Mouse (Mus musculus) heart, embryonic 13.5 days (tissue): ENCODE measurements around the gene Gm45716. TPM values are rescaled to one million over a fixed set of nuclear protein-coding genes. Genes with fewer than 3 reads are reported as not detected.

Source experiments
- ATAC-seq: fragments of 200-750 bp; cut with Nextera tagmentation; 2 replicates; pipeline ENCODE4 v1.8.0; 2017; ENCODE audit warnings: moderate TSS enrichment; ENCODE audit not compliant: insufficient number of reproducible peaks, low FRiP score, low TSS enrichment; ENCODE audit errors: extremely low read depth
- H3K27ac ChIP-seq: fragments of 300-500 bp; sonication (generic); replicated peaks from 2 replicates; pipeline ENCODE4 v1.5.1; 2015; ENCODE audit warnings: moderate library complexity, mild to moderate bottlenecking, inconsistent platforms
- H3K27me3 ChIP-seq: fragments of 300-500 bp; sonication (generic); replicated peaks from 2 replicates; pipeline ENCODE4 v1.6.1; 2015; ENCODE audit warnings: mild to moderate bottlenecking, inconsistent platforms
- H3K36me3 ChIP-seq: fragments of 300-500 bp; sonication (generic); 2 replicates; pipeline ENCODE4 v1.6.1; 2015; ENCODE audit warnings: mild to moderate bottlenecking, inconsistent platforms
- H3K4me1 ChIP-seq: fragments of 300-500 bp; sonication (generic); 2 replicates; pipeline ENCODE4 v1.6.1; 2015; ENCODE audit warnings: inconsistent platforms
- H3K4me2 ChIP-seq: fragments of 300-500 bp; sonication (generic); 2 replicates; pipeline ENCODE4 v1.6.1; 2015; ENCODE audit warnings: inconsistent platforms, mild to moderate bottlenecking, moderate library complexity
- H3K4me3 ChIP-seq: fragments of 300-500 bp; sonication (generic); 2 replicates; pipeline ENCODE4 v1.5.1; 2015; ENCODE audit warnings: moderate library complexity, mild to moderate bottlenecking, inconsistent platforms
- H3K9ac ChIP-seq: fragments of 300-500 bp; sonication (generic); 2 replicates; pipeline ENCODE4 v1.6.1; 2015; ENCODE audit warnings: inconsistent platforms, mild to moderate bottlenecking, moderate library complexity
- H3K9me3 ChIP-seq: fragments of 300-500 bp; sonication (generic); 2 replicates; pipeline ENCODE4 v1.6.1; 2016; ENCODE audit warnings: inconsistent platforms
- WGBS: fragments of 180-500 bp; shearing (Covaris S2); methylation state at CpG from one replicate; pipeline ENCODE4 v1.1.7; 2015; ENCODE audit warnings: mixed read lengths; 5-methylcytosine and 5-hydroxymethylcytosine counted together
- polyA plus RNA-seq: library from polyadenylated mRNA; unstranded; fragments of >200 nt; fragmentation: Nextera tagmentation; extraction: Ambion mirVana; gene quantifications from 2 replicates; pipeline ENCODE4 v1.2.1, GENCODE M21; 2015

Gm45716 gene
- polyA plus RNA-seq, 1 experiment from 2014 or later, result 42.2 TPM

- Histone ChIP-seq H3K9me3 (no peaks in the 10 kb centered on the region), H3K27me3 (no peaks in the 10 kb centered on the region), H3K27ac (peak overlapping the region; percentile 95), H3K4me2 (peak overlapping the region; percentile 82), H3K4me3 (peak overlapping the region; percentile 94), H3K9ac (peak overlapping the region; percentile 98), H3K36me3 (peaks cover 6% of the 10 kb centered on the region), H3K4me1 (peaks cover 76% of the 10 kb centered on the region)
- ATAC-seq, result no peak
- 35% methylated on average over 8 of the region's 8 CpGs for WGBS
Measured at GRCm38 (mm10) chr11:90252366-90252765, 64.9 kb downstream of the Gm45716 start.

GRCm38 (mm10) chr11:90254536-90254935 is 67.1 kb downstream of the Gm45716 start:
- H3K9ac ChIP-seq, result peak overlapping the region; percentile 64
- ATAC-seq, result no peak
- H3K4me2 ChIP-seq, result no peak overlapping the region
- H3K9me3 ChIP-seq, result no peaks in the 10 kb centered on the region
- no peaks in the 10 kb centered on the region for H3K27me3 ChIP-seq
- no peak overlapping the region for H3K4me3 ChIP-seq
- H3K4me1 ChIP-seq, result peaks cover 89% of the 10 kb centered on the region
- peaks cover 24% of the 10 kb centered on the region for H3K36me3 ChIP-seq
- WGBS, result 80% methylated on average over 3 of the region's 3 CpGs
- peak overlapping the region; percentile 95 for H3K27ac ChIP-seq

DNA sequence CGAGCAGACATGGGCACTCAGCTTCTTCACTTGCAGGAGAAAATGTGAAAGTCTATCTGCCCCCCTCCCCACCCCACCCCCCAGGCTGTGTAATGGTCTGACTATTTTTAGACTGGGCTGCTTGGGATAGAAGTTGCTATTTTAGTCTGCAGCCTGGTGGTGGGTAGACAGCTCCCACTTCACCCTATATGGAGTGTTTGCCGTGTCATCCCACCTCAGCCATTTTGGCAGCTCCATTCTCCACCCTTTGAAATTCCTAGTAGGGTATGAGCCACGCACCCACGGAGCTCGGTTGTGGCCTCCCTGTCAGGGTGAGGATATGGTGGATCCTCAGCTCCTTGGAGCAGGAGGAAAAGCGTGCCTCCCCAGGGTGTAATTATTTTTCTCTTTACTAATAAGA is 68.2 kb downstream of the Gm45716 start:
- ATAC-seq, result peak; percentile 81; the same call in 1 of the 2 replicates
- H3K9ac ChIP-seq, result peak overlapping the region; percentile 73
- peaks cover 82% of the 10 kb centered on the region for H3K4me1 ChIP-seq
- no peaks in the 10 kb centered on the region for H3K27me3 ChIP-seq
- H3K4me2 ChIP-seq, result peak overlapping the region; percentile 59
- H3K9me3 ChIP-seq, result no peaks in the 10 kb centered on the region
- 32% methylated on average over 6 of the region's 6 CpGs for WGBS
- H3K27ac ChIP-seq, result peak overlapping the region; percentile 95
- H3K36me3 ChIP-seq, result peaks cover 35% of the 10 kb centered on the region
- H3K4me3 ChIP-seq, result peak overlapping the region; percentile 25; the same call in 1 of the 2 replicates

- H3K4me1 ChIP-seq, result peaks cover 73% of the 10 kb centered on the region
Measured at GRCm38 (mm10) chr11:90256833-90257525, 69.5 kb downstream of the Gm45716 start.

GRCm38 (mm10) chr11:90258321-90258927 is 70.9 kb downstream of the Gm45716 start:
- 37% methylated on average over 10 of the region's 10 CpGs for WGBS
- peaks cover 62% of the 10 kb centered on the region for H3K36me3 ChIP-seq
- no peaks in the 10 kb centered on the region for H3K27me3 ChIP-seq
- H3K4me1 ChIP-seq, result peaks cover 59% of the 10 kb centered on the region
- H3K4me3 ChIP-seq, result no peak overlapping the region
- ATAC-seq, result no peak
- H3K9me3 ChIP-seq, result no peaks in the 10 kb centered on the region
- peak overlapping the region; percentile 47 for H3K9ac ChIP-seq
- peak overlapping the region; percentile 95 for H3K27ac ChIP-seq
- H3K4me2 ChIP-seq, result 0 out of 2 replicates have a peak overlapping the region, but pooled peaks have one; percentile 3

More at GRCm38 (mm10) chr11:90256833-90257525, 69.5 kb downstream of the Gm45716 start:
- no peak overlapping the region for H3K4me3 ChIP-seq
- ATAC-seq, result no peak
- H3K9ac ChIP-seq, result 0 out of 2 replicates have a peak overlapping the region, but pooled peaks have one; percentile 50
- no peaks in the 10 kb centered on the region for H3K9me3 ChIP-seq
- WGBS, result 61% methylated on average over 16 of the region's 16 CpGs
- no peaks in the 10 kb centered on the region for H3K27me3 ChIP-seq
- H3K4me2 ChIP-seq, result no peak overlapping the region
- peaks cover 48% of the 10 kb centered on the region for H3K36me3 ChIP-seq
- H3K27ac ChIP-seq, result peak overlapping the region; percentile 95

GRCm38 (mm10) chr11:90259071-90259470 is 71.6 kb downstream of the Gm45716 start:
- ATAC-seq, result no peak
- Histone ChIP-seq H3K4me3 (no peak overlapping the region), H3K9ac (peak overlapping the region; percentile 47; the same call in 1 of the 2 replicates), H3K4me2 (no peak overlapping the region), H3K36me3 (peaks cover 69% of the 10 kb centered on the region), H3K4me1 (peaks cover 52% of the 10 kb centered on the region), H3K9me3 (no peaks in the 10 kb centered on the region), H3K27me3 (no peaks in the 10 kb centered on the region), H3K27ac (0 out of 2 replicates have a peak overlapping the region, but pooled peaks have one; percentile 32)
- 40% methylated on average over 4 of the region's 4 CpGs for WGBS

DNA sequence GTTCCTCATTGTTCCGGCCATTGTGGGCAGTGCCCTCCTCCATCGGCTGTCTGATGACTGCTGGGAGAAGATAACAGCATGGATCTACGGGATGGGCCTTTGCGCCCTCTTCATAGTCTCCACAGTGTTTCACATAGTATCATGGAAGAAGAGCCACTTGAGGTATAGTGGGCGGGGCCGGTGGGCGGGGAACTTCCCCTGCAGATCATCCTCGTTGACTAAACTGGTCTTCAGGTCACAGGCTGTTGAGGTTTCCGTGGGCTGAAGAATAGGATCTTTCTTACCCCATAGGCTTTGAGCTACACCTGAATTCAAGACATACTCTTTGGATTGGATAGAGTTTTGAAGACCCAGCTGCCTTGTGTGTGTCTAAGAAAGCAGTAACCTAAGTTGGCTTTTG is 72.3 kb downstream of the Gm45716 start:
- WGBS, result 71% methylated on average over 9 of the region's 9 CpGs
- Histone ChIP-seq H3K27ac (no peak overlapping the region), H3K4me1 (peaks cover 50% of the 10 kb centered on the region), H3K9ac (no peak overlapping the region), H3K9me3 (no peaks in the 10 kb centered on the region), H3K27me3 (no peaks in the 10 kb centered on the region), H3K36me3 (peaks cover 76% of the 10 kb centered on the region), H3K4me3 (no peak overlapping the region), H3K4me2 (no peak overlapping the region)
- ATAC-seq, result no peak

DNA sequence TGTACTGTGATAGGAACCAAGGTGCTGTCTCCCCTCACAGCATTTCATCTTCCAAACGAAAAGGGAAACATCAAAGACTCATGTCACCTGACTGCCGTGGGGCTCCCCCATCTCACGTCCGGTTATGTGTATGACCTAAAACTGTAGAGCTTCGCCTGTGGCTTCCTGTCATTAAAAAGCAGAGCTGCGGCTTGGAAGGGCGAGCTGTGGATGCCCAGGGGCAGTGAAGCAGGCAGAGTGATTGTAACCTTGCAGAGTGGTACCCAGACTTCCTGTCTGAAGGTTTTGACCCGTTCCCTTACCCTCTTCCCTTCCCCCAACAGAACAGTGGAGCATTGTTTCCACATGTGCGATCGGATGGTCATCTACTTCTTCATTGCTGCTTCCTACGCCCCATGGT is 76.7 kb downstream of the Gm45716 start:
- Histone ChIP-seq H3K36me3 (peaks cover 92% of the 10 kb centered on the region), H3K27me3 (no peaks in the 10 kb centered on the region), H3K27ac (no peak overlapping the region), H3K4me2 (no peak overlapping the region), H3K4me3 (no peak overlapping the region), H3K9me3 (no peaks in the 10 kb centered on the region), H3K4me1 (peaks cover 17% of the 10 kb centered on the region), H3K9ac (no peak overlapping the region)
- ATAC-seq, result no peak
- 78% methylated on average over 11 of the region's 11 CpGs for WGBS

DNA sequence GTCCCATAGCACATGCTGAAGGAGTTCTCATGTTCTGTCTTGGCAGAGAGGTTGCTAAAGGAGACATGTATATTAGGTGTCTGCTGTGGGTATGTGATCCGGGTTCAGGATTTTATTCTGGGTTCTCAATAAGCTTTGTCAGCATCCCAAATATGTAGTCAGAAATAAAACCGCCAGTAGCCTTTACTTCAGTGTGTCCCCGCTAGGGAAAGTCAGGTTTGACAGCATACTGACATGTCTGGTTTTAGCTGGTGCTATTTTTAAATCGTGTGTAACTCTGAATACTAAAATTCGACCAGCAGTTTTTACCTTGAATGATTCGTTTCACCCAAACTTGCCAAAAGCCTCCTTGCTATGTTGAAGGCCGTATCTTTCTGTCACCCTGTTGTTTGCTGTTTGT is 78.1 kb downstream of the Gm45716 start:
- no peak for ATAC-seq
- H3K4me2 ChIP-seq, result no peak overlapping the region
- peaks cover 94% of the 10 kb centered on the region for H3K36me3 ChIP-seq
- peaks cover 16% of the 10 kb centered on the region for H3K4me1 ChIP-seq
- WGBS, result 53% methylated on average over 7 of the region's 7 CpGs
- H3K9me3 ChIP-seq, result no peaks in the 10 kb centered on the region
- no peak overlapping the region for H3K4me3 ChIP-seq
- H3K27me3 ChIP-seq, result no peaks in the 10 kb centered on the region
- H3K27ac ChIP-seq, result peak overlapping the region; percentile 58
- no peak overlapping the region; the same call in 1 of the 2 replicates for H3K9ac ChIP-seq

GRCm38 (mm10) chr11:90268934-90269333 is 81.5 kb downstream of the Gm45716 start:
- peaks cover 92% of the 10 kb centered on the region for H3K36me3 ChIP-seq
- WGBS, result 81% methylated on average over 5 of the region's 5 CpGs

GRCm38 (mm10) chr11:90269398-90270123 is 82.1 kb downstream of the Gm45716 start:
- H3K4me3 ChIP-seq, result no peak overlapping the region
- 68% methylated on average over 18 of the region's 18 CpGs for WGBS
- H3K27me3 ChIP-seq, result no peaks in the 10 kb centered on the region
- no peak overlapping the region for H3K4me2 ChIP-seq
- peaks cover 92% of the 10 kb centered on the region for H3K36me3 ChIP-seq
- H3K9me3 ChIP-seq, result no peaks in the 10 kb centered on the region
- no peak for ATAC-seq
- H3K4me1 ChIP-seq, result peaks cover 23% of the 10 kb centered on the region
- no peak overlapping the region for H3K9ac ChIP-seq
- no peak overlapping the region for H3K27ac ChIP-seq

More at GRCm38 (mm10) chr11:90268934-90269333, 81.5 kb downstream of the Gm45716 start:
- Histone ChIP-seq H3K4me3 (no peak overlapping the region), H3K27me3 (no peaks in the 10 kb centered on the region), H3K9ac (no peak overlapping the region), H3K4me2 (no peak overlapping the region), H3K9me3 (no peaks in the 10 kb centered on the region), H3K27ac (no peak overlapping the region), H3K4me1 (peaks cover 25% of the 10 kb centered on the region)
- ATAC-seq, result no peak
